Mouse (Mus musculus): ENCODE results near the gene Mdga1.
A peak's percentile ranks its signal among the peaks of the same experiment; 100 is the strongest.

The Mdga1 gene

DNA sequence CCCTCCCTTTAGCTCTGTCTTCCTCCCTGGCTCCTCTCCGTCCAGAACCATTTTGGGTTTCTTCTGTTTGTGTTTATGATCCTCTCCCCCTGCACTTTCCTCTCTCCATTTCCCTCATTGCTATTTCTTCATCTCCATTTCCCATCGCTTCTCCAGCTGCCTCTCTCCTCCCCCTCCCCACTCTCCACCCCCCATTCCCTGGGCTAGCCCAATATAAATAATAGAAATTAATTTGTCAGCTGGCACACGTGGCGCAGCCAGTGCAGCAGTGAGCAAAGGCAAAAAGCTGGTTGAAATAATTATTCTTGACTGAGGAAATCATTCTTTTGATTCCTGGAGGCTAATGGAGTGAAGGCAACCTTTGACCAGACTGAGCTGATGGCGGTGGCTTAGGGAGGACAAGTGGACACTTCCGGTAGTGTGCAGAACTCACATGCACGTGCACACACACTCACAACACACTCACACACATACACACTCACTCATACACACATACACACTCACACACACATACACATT lies at the start of gene Mdga1:
Gene Mdga1 (minus strand): TSS at position 51 of the 519 bp plus-strand sequence.
- DNase-seq (ENCODE audit: low read depth in 2 of 2, low spot score in 2 of 2): no peak

DNA sequence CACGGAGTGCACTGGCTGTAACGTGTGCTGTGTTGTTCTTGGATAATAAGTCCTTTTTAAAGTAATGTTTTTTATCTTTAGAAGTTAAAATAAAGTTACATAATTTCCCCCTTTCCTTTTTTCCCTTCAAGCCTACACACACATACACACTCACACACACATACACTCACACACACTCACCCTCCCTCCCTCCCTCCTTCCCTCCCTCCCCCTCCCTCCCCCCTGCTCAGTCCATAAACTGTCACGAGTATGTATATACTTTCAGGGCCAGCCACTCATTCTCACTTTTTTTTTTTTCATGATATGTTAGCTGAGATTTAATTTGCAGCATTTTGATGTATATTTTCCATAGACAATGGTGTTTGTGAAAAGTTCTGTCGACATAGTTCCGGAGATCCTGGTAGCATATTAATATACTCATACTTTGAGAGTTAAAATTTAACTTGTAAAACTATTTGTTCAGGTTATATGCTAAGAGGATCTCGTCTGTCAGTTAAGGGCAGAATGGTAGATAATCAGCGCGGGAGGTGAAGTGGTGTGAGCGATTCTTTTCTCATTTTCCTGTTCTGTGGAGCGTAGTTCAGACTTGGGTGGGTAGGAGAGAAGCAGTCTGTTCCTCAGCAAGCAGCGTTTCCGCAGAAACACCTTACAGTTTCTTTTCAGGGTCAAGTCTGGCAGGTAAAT lies 49.2 kb upstream of the Mdga1 start:
- DNase-seq (ENCODE audit: low read depth in 2 of 2, low spot score in 2 of 2): no peak

DNA sequence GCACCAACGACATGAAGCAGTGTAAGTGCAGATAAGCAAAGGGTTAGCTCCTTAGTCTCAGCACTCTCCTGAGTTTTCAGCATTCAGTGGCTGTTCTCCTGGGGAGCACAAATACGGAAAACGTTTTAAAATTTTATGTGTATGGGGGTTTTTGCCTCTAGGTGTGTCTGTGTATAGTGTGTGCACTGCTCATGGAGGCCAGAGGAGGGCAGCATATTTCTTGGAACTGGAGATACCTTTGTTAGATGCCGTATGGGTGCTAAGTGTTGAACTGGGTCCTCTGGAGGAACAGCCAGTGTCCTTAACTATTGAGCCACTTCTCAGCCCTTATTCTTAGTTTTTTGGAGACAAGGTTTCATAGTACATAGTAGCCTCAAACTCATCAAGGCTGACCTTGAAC lies 44.8 kb upstream of the Mdga1 start:
- DNase-seq (ENCODE audit: low read depth in 2 of 2, low spot score in 2 of 2): no peak

DNA sequence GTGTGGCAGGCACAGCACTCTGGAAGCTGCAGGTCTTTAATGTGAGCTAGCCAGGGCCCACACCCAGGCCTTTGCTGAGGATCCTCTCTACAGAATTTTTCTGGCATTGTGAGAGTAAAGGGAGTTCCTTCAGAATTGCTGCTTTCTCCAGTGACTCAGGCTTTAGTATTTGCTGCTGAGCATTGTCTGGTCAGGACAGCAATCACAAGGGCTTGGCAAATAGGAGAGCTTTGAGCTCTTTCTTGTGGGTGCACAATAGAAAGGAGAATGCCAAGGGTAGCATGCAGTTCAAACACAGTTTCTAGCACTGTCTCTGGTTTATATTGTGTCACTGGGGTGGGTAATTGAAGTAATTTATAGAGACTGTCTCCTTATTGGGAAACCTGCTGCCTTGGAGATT lies 38.5 kb upstream of the Mdga1 start:
- DNase-seq (ENCODE audit: low read depth in 2 of 2, low spot score in 2 of 2): no peak

DNA sequence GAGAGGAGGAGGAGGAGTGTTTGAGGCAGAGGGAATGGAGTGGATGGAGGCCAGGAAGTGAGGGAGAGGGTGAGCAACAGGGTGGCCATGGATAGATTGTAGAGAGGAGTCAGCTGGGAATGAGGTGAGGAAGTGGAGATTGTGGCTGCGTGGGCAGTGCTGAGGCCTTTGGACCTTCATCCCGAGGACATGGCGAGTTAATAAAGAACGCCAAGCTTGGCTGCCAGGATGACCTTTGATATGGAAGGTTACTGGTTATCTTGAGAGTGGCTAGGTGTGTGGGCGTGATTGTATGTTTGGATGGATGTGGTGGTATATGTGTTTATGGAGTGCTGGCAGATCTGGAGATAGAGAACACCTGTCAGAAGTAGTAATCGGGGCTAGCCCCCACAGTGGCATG lies 38.0 kb upstream of the Mdga1 start:
- DNase-seq (ENCODE audit: low read depth in 2 of 2, low spot score in 2 of 2): no peak

DNA sequence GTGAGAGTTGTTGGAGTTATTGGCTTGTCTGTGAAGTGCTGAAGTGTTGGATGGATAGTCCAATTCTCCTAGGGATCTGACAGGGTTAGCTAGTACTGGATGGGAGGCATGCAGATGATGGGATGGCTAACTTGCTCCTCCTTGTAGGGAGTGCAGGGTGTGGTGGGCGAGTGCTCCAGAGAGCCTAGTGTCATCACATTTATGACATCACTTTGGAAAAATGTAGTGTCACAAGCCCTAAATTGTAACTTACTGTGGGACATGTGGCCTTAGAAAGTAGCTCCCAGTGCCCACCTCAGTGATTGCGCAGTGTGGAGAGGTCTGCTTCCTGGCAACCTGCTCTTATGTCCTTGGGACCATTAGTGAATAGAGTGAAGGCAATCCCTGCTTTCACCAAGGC lies 37.0 kb upstream of the Mdga1 start:
- no peak for DNase-seq (ENCODE audit: low read depth in 2 of 2, low spot score in 2 of 2)

DNA sequence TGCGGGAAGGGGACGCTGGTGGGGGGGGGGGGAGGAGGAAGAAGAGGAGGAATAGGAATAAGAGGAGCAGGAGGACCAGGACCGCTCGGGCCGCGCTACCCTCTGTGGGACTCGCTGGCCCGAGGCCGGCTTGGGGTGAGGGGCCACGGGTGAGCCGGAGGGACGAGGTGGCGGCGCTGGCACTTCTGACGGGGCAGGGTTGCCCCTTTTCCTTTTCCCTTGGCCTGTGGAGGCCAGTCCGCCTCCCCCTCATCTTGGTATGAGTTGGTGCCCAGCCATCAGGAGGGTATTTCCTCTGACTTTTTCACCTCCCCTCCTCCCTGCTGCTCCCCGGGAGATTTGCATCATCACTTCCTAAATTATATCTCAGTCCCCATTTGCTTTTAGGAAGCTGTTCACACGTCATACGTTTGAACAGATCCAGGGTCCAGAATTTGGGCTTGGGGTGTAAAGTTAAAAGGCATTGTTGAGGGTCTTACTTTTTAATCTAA lies 35.6 kb upstream of the Mdga1 start:
- peak in 1 of 2 experiments; percentile 7 for DNase-seq (ENCODE audit: low read depth in 2 of 2, low spot score in 2 of 2)

DNA sequence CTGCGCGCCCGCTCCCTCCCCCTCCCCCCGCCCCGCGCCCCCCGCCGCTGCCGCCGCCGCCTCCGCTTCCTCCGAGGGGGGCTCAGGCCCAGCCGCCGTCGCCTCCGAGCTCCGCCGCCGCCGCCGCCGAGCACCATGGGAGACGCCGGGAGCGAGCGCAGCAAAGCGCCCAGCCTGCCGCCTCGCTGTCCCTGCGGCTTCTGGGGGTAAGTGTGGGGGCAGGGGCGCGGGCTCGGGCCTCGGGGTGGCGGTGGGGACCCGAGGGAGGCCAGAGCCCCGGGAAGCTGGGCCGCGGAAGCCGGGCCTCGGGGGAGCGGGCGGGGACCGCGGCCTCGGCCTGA lies 35.2 kb upstream of the Mdga1 start:
- DNase-seq (ENCODE audit: low read depth in 2 of 2, low spot score in 2 of 2): peak in 1 of 2 experiments; percentile 34

DNA sequence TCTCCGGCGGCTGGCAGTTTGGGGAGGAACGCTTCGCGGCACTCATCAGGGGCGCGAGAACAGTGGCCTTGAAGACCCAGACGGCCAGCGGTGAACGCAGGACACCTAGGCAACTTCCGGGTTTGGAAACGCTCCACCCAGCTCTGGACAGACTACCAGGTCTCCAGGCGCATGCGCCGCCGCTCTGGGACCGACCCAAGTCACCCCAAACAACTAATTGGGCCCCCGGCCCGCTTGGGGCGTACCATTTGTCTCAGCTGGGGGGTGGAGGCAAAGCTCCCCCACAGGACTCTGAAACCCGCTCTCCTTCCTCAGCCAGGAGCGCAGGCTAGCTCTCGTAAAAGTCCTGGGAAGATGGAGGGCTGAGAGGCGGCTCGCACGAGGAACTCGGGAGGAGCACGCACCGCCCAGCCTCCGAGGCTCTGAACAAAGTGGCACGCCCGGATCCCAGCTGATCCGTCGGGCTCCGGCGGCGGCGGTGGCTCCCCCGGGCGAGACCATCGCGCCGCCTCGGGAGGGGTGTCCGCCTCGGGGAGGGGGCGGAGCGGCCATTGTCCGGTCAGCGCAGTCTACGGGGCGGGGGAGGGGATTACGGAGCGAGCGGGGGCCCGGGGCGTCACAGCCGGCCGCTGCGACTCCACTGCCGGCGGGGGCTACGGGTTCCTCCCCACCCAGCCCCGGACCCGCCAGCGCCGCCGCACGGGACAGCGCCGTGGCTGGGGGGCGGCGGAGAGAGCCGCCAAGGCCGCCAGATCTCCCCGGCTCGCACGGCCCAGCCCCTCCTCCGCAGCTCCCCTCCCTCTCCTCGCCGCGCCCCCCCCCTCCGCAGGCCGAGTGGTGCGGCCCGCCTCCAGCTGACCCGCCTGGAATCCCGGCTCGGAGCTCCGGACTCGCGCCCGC lies 34.6 kb upstream of the Mdga1 start, which contains the start of gene Zfand3:
Gene Zfand3 (plus strand): TSS at position 531 of the 900 bp plus-strand sequence.
- peak; percentile 62 to 78 for DNase-seq (ENCODE audit: low read depth in 2 of 2, low spot score in 2 of 2)

DNA sequence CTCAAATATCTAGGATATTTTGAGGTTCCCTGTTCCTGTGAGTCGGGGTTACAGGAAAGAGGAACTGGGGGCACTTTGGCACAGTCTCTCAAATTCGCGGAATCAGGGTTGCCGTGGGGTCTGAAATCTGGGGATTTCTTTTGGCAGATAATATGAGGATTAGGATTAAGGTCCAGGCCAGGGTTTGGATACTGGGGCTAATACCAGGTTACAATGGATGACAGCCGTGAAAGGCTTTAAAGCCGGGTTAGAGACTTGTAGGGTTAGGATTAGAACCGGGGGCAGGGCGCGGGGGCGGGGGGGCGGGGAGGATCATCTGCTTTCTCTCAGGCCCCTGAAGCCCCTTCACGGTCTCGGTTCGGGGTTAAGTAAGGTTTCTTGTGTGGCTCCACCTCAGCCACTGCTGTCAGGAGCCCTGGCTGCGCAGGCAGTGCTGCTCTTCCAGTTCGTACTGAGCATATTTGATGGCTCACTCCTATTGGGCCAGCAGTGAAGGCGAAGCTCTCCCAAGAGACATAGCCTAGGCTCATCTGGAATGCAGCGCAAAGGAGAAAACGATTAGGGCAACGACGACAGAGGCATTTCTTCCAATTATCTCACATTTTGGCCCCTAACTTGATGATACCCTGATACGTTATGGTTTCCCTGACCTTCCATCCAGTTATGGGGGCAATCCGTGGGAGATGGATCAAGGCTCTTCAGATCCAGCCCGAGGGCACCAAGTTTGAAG lies 28.8 kb upstream of the Mdga1 start:
- DNase-seq (ENCODE audit: low read depth in 2 of 2, low spot score in 2 of 2): no peak

DNA sequence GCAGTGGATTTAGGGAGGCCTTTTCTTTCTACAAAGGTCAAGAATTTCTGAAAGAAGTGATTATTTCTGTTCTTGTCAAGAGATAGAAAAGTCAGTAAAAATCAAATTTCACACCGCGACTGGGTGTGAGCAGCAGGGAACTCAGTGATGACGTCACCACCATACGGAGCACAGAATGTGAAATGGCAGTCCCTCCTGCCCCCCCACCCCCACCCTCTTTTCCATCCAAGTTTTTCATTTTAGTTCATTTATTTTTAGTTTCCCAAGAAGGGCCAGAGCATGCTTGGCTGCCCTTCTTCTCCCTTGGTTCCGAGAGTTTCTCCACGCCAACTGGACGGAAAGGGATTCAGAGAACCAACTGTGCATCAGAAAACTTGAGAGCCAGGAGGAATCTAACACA lies 27.8 kb upstream of the Mdga1 start:
- DNase-seq (ENCODE audit: low read depth in 2 of 2, low spot score in 2 of 2): no peak

DNA sequence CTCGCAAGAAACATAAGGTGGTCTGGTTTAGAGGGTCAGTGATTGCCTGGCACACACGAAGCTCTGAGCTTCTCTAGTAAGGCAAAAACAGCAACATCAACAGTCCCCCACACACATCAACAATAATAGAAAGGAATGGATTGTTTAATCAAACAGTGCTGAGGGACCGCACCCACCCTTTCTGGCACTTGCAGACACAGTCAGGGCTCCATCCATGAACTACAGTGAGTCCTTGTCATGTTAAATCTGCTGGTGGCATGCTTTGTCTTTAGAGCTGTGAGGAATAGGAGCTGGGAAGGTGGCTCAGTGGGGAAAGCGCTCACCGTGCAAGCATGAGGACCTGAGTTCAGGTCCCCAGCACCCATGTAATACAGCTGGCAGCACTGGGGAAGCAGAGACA lies 26.1 kb upstream of the Mdga1 start:
- DNase-seq (ENCODE audit: low read depth in 2 of 2, low spot score in 2 of 2): no peak

DNA sequence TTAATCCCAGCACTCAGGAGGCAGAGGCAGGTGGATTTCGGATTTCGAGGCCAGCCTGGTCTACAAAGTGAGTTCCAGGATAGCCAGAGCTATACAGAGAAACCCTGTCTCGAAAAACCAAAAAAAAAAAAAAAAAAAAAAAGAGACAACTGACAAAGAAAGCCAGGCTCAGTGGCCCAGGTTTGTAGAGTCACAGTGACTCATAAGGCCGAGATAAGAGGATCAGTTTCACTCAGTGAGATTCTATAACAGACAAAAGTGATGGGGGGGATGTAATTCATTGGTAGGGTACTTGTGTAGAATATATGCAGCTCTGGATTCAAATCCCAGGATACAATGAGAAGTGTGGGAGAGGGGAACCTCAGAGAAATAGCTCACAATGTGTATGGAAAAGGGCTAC lies 24.6 kb upstream of the Mdga1 start:
- no peak for DNase-seq (ENCODE audit: low read depth in 2 of 2, low spot score in 2 of 2)

DNA sequence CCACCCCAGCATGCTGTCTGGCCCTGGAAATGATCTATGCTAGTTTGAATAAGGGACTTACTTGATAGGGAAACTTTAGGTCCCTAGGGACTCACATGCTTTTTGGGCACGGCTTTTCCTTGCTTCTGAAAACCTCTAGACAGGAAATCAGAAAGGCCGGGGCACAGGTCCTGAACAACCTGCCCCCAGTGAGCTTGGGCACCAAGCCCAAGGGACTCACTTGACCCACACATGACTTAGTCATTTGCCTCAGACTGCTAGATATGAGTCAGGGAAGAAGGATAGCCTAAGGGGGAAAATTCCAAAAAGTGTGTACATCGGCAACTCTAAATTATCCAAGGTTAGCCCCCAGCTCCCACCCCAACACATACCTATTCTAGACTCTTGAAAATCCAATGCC lies 24.1 kb upstream of the Mdga1 start:
- no peak for DNase-seq (ENCODE audit: low read depth in 2 of 2, low spot score in 2 of 2)

DNA sequence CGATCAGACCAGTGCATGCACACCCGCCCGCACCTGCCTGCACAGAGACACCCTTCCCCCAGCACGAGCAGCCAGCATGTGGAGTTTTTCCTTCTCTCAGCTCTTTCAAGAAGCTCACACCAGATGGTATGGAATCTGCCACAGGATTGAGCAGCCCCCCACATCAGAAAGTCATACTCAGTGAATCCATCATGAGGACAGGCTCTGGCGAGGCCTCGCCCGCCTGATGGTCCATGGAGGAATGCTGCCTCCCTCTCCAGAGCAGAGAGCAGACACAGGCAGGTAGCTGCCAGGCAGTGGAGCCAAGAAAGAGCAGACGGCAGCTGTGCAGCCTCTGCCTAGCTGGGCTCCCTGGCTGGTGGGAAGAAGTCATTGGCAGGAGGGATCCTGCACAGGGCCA lies 23.6 kb upstream of the Mdga1 start:
- DNase-seq (ENCODE audit: low read depth in 2 of 2, low spot score in 2 of 2): no peak

DNA sequence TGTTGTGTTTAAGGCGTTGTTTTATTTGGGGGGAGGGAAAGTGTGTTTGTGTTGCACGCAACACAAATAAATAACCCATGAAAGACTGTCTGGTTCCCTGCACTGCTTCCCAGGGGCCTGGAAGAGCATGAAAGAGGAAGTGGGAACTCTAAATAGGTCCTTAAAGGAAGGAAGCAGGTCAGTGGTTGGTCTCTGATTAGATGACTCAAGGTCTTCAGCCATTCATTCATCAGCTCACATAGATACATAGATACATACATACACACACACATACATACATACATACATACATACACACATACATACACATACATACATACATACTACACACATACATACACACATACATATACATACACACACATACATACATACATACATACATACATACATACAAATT lies 21.0 kb upstream of the Mdga1 start:
- DNase-seq (ENCODE audit: low read depth in 2 of 2, low spot score in 2 of 2): no peak

DNA sequence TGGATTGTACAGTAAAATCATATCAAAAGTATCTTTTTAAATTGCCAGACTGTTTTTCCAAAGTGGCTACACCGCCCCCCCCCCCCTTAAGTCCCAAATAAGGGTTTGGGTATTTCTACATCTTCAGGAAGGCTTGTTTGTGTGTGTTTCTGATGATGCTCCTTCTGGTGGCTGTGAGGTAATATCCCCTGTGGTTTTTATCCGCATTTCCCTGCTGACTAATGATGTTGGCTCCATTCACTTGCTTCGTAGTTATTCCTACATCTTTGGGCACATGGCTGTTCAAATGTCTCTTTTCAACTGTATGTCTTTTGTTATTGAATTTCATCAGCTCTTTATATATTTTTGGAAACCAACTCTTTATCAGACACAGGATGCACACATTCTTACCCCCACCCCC lies 20.2 kb upstream of the Mdga1 start:
- no peak for DNase-seq (ENCODE audit: low read depth in 2 of 2, low spot score in 2 of 2)

DNA sequence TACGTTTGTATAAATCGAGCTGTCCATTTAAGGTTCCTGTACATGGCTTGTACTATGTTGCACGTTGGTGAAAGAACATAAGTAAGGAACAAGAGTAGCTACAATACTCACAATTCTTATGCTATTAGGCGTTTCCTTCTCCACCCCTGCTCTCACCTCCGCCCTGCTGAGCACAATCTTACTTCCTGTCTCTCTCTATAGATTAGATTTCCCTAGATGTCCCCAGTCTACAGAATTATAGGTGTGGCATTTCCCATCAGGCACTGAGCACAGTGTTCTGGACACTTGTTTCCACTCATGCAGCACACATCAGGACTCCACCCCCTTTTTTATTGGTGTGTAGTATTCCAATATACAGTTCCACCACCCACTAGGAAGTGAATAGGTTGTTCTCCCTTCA lies 19.8 kb upstream of the Mdga1 start:
- no peak for DNase-seq (ENCODE audit: low read depth in 2 of 2, low spot score in 2 of 2)

DNA sequence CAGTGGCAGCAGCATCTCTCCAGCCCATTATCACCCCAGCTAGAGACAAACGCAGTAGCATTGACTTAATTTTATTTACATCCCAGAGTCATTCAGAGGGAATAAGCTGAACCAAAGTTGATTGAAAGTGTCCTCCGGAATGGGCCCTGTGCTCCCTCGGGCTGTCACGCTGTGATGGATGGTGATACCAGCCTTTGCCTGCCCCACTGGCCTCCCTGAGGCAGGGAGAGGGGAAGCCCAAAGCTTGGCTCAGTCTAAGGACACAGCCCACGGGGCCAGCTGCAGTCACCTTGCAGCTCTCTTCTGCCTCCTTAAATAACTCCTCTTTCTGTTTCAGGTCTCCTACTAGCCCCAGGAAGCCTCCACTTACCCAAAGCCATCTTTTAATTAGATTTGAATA lies 18.3 kb upstream of the Mdga1 start:
- DNase-seq (ENCODE audit: low read depth in 2 of 2, low spot score in 2 of 2): no peak

DNA sequence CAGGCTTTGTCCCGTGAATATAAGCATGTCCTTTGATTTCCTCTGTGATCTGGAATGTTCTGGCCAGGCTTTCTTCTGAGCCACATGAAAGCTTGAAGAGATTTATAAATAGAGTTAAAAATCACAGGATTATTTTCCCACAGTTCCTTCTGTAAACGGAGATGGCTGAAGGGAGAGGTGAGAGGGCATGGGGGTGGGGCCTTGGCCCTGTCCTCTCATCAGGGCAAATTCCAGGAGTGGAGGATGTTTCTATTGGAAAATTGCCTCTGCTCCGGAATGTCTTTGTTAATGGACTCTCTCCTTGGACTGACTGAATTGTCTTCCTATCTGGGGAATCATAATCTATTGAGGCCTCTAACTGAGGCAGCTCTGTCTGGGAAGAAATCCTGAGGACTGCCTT lies 15.6 kb upstream of the Mdga1 start:
- DNase-seq (ENCODE audit: low read depth in 2 of 2, low spot score in 2 of 2): no peak

DNA sequence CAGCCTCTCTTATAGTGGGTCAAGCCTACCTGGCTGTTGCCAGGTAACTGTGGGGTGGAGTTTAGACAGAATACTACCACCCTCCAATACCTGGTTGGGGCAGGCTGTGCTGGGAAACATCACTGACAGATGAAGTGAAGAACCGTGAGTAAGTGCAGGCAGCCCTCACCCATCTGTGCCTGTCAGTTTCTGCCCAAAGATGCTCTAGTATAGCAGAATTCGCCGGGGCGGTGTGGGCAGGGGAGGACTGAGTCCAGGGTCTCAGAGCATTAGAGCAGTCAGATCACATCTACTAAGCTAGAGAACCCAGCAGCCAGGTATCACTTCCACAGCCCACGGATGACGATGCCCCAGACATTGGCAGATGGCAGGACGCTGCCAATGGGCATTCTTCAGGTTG lies 15.0 kb upstream of the Mdga1 start:
- DNase-seq (ENCODE audit: low read depth in 2 of 2, low spot score in 2 of 2): no peak

DNA sequence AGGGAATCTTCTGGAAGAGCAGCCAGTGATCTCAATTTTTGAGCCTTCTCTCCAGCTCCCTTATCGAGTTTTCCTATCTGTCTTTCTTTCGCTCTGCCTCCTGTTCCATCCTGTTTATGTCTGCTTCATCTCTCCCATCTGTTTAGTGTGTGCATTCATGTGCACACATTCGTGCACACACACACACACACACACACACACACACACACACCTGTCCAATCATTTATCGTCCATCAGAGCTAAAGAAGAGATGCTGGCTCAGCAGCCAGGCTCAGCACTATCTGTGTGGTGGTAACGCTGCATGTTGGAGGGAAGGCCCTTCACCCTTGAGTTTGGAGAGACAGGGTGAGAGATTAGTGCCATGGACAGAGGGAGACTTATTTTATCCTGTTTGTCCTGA lies 13.3 kb upstream of the Mdga1 start:
- no peak for DNase-seq (ENCODE audit: low read depth in 2 of 2, low spot score in 2 of 2)
